Mouse (Mus musculus): ENCODE results near the gene Pten.
"Not testable (repeated sequence)": the region's sequence is repeated elsewhere in the genome, so short reads cannot be mapped to it uniquely, and the experiment has no call there.

Gene Pten

GRCm38 (mm10) chr19:32754188-32755000 lies 2.9 kb upstream of the Pten start:
- DNase-seq (ENCODE audit: low read depth): no peak

DNA sequence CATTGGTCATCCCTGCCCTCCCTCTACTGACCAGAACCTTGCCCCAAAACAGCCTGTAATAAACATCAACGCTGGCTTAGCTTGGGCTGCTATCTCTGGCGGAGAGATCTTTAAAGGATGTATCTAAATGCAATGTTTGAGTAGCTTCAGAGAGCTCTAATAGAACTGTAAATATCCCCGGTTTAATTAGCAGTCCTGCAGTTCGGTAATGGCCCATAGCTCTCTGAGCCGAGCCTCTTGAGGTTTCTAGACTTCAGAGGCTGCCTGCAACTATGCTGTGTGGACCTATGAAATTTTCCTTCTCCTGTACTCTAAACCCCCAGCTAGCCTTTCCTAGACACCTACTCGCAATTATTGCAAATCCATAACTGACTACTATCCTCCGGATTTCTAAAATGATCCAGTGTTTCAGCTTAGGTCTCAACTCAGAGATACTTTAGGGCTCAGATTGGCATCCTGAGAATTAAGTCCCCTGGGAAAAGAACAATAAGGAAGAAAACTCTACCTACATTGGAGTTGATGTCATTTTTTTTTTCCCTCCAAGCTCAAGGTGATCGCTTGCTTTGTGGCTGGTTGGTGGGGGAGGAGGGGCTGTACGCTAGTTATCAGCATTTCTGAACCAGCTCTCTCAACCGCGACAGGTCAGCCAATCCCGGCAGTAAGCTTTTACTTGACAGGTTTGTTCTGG lies 2.0 kb upstream of the Pten start:
- DNase-seq (ENCODE audit: low read depth): no peak

DNA sequence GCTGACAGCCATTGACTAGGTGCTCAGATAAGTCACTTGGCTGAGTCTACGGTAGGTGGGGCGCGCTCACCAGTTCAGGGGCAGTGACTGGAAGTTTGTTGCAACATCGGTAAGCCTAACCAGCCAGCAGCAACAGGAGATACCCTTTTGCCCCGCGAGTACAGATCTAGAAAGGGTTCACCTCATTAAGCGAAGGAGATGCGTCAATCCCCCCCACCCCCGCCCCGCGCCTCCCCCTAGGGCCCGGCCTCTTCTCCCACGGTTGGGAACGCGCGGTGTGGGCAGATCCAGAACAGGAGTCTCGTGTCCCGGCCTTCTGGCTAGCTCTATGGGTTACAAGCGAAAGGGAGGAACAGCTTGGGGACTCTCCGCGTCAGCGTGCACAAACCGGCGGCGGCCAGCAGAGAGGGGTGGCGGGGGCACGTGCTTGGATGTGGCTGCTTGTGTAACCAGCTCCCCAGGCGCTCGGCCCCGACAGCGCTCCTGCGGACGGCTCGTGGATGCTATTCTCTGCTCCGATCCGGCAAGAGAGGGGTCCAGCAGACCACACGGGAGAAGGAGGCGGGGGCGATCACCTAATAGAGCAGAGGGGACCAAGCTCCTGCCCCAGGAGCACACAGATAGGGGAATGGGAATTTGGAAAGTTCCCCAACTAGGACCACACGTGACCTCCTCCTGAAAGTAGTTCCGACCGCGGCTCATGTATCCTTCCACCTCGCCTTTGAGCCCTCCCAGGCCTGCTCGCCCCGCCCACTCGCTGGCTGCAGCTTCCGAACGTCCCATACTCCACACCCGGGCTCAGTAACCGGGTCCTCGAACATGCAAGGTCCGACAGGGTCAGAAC lies 1.3 kb upstream of the Pten start:
- peak; percentile 96 for DNase-seq (ENCODE audit: low read depth)

GRCm38 (mm10) chr19:32756636-32756899 lies 729 bp upstream of the Pten start:
- DNase-seq (ENCODE audit: low read depth): peak; percentile 49

DNA sequence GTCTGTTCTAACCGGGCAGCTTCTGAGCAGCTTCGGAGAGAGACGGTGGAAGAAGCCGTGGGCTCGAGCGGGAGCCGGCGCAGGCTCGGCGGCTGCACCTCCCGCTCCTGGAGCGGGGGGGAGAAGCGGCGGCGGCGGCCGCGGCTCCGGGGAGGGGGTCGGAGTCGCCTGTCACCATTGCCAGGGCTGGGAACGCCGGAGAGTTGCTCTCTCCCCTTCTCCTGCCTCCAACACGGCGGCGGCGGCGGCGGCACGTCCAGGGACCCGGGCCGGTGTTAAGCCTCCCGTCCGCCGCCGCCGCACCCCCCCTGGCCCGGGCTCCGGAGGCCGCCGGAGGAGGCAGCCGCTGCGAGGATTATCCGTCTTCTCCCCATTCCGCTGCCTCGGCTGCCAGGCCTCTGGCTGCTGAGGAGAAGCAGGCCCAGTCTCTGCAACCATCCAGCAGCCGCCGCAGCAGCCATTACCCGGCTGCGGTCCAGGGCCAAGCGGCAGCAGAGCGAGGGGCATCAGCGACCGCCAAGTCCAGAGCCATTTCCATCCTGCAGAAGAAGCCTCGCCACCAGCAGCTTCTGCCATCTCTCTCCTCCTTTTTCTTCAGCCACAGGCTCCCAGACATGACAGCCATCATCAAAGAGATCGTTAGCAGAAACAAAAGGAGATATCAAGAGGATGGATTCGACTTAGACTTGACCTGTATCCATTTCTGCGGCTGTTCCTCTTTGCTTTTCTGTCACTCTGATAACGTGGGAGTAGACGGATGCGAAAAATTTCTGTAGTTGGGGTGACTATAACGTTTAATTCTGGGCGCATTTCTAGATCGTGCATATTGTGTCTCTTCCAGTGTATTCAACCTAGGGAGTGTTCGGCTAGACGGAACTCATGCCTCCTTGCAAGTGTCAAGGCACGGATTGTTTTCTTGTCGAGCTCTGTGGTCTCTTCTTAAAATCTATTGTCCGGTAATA lies 815 bp downstream of the Pten start:
- no peak for DNase-seq (ENCODE audit: low read depth)

DNA sequence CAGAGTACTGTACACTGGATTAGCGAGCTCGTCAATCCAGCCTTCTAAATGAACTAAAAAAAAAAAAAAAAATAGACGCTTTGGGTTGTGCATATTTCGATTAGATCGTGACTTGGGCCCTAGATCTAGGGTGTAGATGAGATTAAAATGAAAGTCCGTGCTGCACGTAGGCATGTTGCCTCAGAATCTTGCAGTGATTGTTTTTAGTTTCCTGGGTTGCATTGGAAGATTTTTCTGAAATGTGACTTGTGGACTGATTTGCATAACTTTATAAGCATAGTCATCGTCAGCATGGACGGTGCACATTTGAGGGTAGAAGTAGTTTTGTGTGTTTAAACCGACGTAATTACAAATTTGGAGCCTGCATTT lies 1.5 kb downstream of the Pten start:
- no peak for DNase-seq (ENCODE audit: low read depth)

- no peak for DNase-seq (ENCODE audit: low read depth)
Measured at GRCm38 (mm10) chr19:32759357-32760024, 2.2 kb downstream of the Pten start.

DNA sequence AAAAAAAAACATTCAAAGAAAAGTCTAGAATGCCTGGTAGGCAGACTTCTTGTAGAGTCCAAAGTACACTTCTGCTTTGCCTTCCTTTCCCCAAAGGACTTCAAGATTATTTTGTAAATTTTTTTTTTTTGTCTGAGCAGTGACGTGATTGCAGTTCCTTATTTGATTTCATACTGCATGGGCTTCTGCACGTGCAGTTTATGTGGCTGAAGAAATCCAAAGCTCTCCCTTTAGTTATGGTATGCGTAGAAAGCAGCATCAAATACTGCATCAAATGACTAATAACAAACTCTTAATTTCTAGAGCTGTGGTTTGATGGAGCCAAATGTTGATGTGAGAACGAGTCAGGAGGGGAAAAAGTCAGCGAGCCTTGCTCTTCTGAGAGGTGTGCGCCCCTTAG lies 3.2 kb downstream of the Pten start:
- no peak for DNase-seq (ENCODE audit: low read depth)

DNA sequence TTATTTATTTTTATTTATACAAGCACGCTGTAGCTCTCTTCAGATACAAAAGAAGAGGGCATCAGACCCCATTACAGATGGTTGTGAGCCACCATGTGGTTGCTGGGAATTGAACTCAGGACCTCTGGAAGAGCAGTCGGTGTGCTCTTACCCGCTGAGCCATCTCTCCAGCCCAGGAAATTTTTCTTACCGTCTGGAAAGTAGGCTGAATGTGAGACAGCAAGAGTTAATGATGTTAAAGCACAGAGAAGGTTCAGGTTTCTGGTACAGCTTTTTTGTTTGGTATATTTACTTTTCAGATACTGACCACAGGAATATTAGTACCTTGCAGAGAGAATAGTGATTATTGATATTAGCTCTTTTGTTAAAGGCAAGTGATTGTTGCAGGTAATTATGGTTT lies 3.9 kb downstream of the Pten start:
- DNase-seq (ENCODE audit: low read depth): no peak

- DNase-seq (ENCODE audit: low read depth): no peak
Measured at GRCm38 (mm10) chr19:32762493-32762892, 5.2 kb downstream of the Pten start.

GRCm38 (mm10) chr19:32778411-32778810 lies 21.1 kb downstream of the Pten start:
- no peak for DNase-seq (ENCODE audit: low read depth)

DNA sequence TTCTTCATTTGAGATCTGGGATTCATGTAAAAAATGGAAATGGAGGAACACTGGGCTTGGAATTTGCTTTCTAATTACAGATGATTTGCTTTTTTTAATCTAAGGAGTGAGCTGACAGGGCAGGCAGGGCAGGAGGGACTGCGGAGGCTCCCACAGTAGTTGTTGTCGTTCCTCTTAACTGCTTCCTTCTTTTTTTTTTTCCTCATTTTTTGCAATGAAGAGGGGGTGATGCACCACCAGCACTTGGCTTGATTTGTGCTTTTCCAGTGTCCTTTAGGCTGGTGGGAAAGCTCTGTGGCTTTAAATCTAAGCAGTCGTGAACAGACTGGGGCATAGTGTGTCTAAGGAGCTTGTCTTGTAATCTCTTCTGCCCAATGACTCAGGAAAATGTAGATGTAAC lies 21.8 kb downstream of the Pten start:
- DNase-seq (ENCODE audit: low read depth): no peak

GRCm38 (mm10) chr19:32781305-32782071 lies 24.2 kb downstream of the Pten start:
- DNase-seq (ENCODE audit: low read depth): no peak

DNA sequence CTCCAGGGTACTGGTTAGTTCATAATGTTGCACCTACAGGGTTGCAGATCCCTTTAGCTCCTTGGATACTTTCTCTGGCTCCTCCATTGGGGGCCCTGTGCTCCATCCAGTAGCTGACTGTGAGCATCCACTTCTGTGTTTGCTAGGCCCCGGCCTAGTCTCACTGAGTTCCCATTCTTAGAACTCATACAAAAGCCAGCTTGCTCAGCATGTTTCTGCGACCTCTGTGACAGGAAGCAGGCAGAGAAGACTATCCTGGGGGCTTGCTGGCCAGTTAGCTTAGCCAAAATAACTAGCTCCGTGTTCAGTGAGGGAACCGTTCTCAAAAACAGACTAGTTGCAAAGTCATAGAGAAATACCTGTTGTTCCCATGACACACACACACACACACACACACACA lies 30.1 kb downstream of the Pten start:
- not testable (repeated sequence) for DNase-seq (ENCODE audit: low read depth)

DNA sequence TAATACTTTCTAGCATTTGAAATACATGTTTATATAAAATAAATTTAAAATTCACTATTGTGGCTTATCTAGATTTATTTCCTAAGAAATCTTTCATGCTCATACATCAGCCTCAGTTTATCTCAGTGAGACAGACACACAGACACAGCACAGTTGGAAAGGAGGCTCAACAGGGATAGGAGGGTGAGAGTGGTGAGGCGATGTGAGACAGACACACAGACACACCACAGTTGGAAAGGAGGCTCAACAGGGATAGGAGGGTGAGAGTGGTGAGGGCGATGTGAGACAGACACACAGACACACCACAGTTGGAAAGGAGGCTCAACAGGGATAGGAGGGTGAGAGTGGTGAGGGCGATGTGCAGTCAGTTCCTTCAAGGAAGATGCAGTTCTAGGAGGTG lies 30.7 kb downstream of the Pten start:
- not testable (repeated sequence) for DNase-seq (ENCODE audit: low read depth)

DNA sequence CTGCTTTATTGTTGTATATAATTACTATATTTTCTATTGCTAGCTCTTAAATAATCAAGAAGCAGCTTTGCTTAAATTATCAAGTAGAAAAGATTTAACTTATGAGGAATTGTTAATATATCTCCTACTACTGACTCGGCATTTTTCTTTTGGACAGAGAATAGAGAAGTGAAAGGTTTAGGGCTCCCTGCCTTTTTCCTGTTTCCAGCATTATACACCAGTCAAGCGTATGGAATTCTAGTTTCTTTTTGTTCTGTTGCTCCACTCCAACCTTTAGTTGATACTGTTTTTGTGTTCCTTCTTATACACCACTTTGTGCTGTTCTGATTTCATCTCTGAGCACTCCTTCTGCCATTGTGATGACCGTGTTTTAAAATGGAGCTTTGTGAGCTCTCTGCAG lies 32.2 kb downstream of the Pten start:
- DNase-seq (ENCODE audit: low read depth): no peak

DNA sequence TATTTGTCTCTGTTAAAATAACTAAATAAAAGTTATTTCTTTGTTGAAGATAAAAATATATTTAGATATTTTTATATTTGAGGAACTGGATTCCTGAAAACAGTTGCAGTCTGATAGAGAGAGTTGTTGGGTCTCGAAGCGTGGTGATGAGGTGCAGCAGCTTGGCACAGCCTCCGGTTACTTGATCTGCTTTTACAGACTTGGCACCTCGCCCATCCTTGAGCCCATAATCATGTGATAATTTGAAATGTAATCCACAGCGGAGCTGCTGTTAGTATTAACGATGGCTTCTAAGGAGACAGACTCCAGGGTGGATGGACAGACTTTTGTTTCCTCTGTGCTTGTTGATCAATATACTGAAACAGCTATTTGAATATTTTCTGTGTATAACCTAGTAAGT lies 35.3 kb downstream of the Pten start:
- no peak for DNase-seq (ENCODE audit: low read depth)

- DNase-seq (ENCODE audit: low read depth): no peak
Measured at GRCm38 (mm10) chr19:32793901-32794300, 36.6 kb downstream of the Pten start.

DNA sequence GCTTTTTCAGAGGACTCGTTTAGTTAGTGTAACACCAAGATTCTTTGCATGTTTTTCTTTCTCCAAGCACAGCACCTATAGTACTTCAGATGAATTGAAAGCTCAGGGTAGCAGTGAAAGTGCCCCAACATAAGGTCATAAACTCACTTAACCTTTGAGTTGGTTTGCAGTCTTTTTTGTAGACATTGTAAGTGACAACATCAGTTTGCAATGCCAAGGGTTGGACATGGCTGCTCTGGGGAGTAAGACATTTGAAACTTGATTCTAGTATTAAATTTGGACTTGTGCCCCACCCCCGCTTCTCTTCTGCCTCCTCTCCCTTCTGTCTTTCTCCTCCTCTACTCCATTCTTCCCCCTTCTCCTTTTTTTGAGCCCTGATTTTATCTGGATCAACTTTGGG lies 43.3 kb downstream of the Pten start:
- no peak for DNase-seq (ENCODE audit: low read depth)

DNA sequence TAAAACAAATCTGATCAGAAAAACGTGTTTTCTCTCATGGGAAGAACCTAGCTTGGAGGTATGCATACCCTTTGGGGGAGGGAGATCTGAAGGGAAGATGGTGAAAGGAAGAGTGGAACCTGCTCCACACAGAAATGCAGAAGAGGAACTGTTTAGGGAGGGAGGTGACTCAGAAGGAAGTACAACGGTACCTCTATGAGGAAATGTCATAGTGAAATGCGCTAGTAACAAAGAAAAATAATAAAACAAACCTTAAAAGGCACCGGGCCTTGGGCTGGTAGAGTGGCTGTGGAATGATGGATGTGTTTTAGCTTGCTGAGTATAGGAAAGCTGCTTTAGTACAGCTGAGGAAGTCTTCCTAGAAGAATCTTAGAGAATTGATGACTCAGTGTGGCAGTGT lies 47.4 kb downstream of the Pten start:
- DNase-seq (ENCODE audit: low read depth): no peak

DNA sequence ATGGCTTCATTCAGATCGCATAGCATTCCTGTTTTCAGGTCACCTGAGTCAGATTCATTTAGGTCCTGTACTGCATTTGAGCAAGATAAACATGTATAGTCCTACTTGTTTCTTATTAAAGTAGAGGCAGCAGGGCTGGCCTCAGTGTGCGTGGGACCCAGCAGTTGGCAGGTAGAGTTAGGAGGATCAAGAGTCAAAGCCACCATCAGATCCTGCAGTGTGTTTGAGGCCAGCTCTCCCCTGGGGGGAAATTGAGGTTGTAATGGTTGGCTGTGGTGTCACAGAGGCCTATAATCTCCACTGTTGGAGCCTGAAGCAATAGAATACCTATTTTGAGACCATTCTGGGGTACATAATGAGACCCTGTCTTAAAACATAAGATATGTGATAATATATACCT lies 50.3 kb downstream of the Pten start:
- no peak for DNase-seq (ENCODE audit: low read depth)

Measured in c-Kit-positive CD71-negative TER-119-negative erythroid progenitor cells, embryonic 14.5 days (primary cell).